Mouse (Mus musculus): ENCODE data around the gene Ttf2.

Gene Ttf2

DNA sequence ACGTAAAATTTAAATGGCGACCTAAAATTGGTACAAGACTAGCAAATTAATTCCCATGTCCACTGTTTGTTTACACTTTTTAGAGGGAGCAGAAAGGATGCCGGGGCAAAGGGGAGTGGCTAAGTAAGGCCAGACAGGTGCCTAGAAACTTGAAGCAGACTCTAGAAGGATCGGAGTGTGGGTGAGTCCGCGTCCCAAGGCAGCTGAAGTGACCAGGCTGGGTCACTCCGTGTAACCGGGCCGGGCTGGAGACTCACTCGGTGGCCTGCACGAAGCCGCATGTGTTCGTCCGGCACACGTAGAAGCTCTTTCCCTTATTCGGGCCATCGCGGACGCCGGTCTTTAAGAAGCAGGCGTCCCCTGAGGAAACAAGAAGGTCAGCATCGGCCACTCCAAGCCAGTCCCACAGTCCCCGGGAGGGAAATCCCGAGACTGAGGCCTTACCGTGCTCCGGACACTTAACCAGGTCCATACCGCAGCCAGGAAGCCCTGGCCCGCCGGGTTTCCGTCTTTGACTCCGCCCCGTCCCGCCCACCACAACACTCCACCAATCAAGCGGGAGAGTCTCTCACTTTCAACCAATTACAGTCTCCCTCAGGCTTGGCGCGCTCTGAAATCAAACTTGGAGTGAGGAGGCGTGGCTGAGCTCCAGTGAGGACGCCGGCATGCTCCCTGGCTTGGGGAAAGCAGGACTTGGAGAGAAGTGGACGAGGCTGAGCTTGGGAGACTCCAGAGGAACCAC is at the start of gene Ttf2:
Gene Ttf2 (minus strand): TSS at position 488 of the 742 bp plus-strand sequence.
- DNase-seq, result peak; percentile 93 to 97

DNA sequence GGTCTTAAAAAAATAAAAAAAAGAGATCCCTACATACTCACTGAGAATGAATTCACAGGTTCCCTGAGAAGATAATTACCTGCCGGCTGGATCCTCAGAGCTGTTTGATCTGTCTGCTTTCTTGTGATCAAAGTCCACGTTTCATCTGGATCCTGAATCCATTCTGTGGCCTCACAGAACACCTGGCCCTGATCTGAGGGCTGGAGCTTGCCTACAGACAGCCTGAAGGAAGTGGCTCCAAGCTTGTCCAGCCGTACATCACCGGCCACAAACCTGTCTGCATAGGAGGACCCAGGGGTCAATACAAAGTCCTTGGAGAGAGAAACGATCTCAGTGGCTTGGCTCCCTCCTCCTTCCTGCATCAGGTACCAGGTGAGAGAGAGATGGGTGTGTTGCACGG is 49.0 kb upstream of the Ttf2 start:
- no peak for DNase-seq

- no peak for DNase-seq
Observed at GRCm38 (mm10) chr3:101016050-101016449, 46.6 kb upstream of the Ttf2 start.

DNA sequence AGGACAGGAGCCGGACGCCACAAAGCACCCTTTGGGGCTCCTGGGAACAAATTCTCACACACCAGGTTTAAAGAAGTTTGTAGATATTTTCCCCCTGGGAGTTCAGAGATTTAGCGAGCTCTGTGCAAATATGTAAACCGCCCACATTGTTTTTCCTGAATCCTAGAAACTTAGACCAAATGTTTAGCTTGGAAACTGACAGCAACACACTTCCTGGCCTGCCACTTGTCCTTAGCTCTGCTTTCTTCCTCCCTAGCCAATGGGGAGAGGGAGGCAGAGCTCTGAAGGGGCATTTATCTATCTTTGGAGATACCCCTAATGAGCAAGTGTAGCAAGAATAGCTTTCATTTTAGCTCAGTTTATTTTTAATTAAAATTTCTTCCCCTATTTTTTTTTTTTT is 45.8 kb upstream of the Ttf2 start:
- DNase-seq, result no peak

DNA sequence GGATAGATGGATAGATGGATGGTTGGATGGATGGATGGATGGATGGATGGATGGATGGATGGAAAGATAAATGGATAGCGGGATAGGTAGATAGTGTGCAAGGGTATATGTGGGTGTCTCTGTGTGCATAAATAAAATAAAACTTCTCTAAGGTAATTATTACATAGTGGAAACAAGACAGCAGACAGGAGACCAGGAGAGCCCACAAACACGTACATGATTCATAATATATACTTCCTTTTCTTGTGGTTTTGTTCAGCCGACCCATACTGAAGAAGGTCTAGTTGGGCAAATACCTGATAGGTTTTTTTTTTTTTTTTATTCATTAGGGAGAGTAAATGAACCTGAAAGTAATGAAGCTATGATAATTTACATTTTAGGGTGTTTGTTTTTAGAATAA is 44.1 kb upstream of the Ttf2 start:
- no peak for DNase-seq

DNA sequence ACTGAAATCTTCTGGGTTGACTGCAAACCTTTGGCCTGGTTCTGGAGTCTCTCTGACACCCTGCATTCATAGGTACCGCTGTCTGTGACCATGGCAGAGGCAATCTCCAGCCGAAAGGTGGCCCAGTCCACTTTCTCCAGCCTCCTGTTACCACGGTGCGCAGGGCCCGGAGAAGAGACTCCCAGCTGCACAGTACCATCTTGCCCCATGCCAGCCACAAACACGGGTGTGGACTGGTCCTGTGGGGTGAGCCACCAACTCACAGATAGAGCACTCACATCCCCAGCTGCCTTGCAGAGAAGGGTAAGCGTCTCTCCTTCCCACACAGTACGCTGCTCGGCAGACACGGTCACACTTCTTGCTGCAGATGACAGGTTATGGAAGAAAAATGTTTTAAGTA is 43.5 kb upstream of the Ttf2 start:
- DNase-seq, result no peak

GRCm38 (mm10) chr3:101012597-101012996 is 43.1 kb upstream of the Ttf2 start:
- DNase-seq, result no peak

GRCm38 (mm10) chr3:101012131-101012571 is 42.7 kb upstream of the Ttf2 start:
- peak in 1 of 2 experiments; percentile 8 for DNase-seq

DNA sequence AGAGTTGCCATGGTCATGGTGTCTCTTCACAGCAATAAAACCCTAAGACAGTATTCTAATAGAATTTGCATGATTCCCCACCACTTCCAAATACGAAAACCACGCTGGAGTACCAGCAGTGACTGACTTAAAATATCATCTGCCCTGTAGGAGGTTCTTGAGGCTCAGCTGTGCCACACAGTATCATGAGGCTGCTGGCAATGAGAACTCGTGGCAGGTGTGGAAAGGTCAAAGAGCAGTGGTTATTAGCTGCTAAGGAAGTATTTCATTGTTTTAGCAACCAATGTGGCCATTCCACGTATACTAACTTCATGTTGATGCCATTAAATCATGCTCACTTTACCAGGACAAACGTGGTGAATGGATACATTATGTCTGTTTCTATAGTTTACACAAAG is 41.7 kb upstream of the Ttf2 start:
- no peak for DNase-seq

DNA sequence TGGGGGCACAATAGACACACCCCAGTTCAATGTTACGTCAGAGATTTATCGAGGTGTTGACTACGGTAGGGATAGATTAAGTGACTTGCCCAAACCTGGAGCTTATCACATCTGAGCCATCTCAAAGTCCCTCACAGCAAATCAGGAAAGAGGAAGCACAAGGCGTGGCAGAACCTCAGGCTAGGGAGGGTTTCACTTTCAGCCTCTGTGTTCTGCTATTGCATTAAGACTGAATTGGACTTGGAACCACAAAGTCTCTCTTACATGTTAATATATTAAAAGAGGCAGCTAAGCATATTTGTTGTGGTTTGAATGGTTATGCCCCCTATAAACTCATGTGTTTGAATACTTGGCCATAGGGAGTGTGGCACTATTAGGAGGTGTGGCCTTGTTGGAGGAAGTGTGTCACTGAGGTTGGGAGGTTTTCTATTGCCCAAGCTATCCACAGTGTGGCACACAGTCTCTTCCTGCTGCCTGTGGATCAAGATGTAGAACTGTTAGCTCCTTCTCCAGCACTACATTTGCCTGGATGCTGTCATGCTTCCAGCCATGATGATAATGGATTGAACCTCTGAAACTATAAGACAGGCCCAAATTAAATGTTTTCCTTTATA is 41.2 kb upstream of the Ttf2 start:
- DNase-seq, result no peak

GRCm38 (mm10) chr3:101007112-101007782 is 37.8 kb upstream of the Ttf2 start:
- DNase-seq, result no peak

DNA sequence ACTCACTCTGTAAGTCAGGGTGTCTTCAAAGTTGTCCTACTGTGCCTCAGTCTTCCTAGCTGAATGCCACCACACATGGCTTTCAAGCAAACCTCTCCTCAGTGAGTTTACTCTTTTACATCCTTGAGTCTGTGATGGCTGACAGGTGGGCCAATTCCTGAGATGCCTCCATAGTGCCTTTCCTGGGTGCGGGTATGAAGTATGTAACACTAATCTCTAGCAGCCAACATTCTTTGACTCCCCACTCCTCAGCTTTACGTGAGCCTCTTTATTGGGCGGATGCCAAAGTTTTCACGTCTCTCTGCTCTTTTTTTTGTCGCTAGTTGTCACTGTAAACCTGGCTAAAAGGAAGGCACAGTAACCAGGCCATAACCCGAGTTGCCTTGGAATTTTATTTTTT is 35.9 kb upstream of the Ttf2 start:
- no peak for DNase-seq

DNA sequence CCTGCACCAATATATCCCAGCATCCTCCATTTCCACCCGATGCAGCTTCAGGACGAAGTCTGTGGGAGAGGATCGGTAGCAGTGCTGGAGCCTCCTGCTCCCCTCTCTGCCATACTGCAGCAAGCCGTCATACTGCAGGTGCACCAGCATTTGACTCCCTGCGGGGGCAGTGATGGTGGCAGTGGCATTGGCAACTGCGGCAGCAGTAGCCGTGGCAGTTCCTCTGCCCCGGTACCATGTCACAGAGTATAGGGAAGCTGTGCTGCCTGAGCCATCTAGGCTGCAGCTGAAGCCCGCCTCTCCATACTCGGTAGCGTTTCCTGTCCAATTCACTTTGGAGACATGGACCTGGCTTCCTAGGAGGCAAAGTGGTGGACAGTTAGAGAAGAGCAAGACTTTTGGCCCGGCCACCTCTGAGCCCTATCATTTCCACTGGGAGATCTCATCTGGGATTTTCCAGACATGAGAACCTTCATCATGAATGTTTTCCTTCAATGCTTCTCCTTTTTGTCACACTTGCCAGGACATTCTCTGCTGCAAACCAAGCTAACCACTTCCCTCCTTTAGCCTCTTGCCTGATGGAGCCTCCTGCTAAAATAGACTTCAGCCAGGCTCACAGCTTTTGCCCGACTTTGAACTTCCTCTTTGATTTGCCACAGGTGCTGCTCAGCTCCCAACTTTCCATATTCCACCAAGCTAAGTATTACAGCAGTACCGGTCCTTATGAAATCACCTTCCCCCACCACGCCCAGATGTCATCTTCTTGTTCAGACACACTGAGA is 34.3 kb upstream of the Ttf2 start:
- no peak for DNase-seq

DNA sequence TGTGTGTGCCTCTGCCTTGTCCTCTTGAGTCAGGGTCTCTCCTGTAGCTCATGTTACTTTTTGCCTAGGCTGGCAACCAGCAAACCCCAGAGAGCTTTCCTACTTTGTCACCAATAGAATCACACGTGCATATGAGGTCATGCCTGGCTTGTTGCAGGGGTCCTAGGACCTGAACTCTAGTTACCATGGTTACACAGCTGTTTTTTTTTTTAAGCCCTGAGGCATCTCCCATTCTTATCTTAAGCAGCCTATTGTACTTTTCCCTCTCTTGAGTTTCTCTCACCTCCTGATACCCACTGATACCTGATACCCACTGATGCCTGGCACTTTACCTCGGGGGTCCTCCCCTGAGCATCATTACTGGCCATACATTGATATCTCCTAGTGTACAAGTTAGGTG is 30.3 kb upstream of the Ttf2 start:
- DNase-seq, result no peak

DNA sequence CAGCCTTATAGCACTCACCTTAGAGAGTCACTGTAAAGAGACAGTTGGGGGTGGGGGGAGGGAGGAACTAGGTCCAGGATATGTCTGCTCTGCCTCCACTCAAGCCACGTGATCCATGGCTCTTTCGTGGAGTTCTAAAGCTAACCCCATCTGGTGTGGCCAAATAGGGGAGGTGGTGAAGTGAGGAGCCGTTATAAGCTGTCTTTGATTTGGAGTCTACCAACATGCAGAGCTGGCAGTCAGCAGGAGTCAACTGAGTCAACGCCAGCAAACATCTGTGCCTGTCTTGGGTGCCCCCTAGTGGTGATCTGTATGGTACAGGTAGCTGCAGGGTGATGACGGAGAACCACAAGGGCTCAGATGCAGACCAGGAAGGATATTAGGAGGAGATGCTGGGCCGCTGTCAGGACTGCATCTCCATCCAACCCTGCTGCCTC is 29.5 kb upstream of the Ttf2 start:
- peak; percentile 69 to 86 for DNase-seq

GRCm38 (mm10) chr3:100997785-100998570 is 28.5 kb upstream of the Ttf2 start:
- DNase-seq, result no peak

DNA sequence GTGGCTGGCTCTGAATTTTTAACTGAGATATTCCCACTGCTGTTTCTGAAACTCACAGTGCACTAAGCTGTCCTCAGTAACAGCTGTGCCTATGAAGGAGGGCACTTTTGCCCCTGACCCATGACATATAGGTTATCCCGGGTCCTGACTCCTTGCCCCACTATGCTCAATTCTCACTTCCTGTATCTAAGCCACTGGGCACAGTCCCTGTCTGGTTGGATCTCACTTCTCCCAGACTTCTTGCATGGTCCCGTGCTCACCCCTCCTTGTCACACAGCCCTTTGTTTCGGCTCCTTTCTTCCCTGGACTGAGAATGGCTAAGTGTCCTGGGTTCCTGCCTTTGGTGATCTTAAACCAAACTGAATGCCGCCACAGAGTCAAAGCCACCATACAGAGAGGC is 24.8 kb upstream of the Ttf2 start:
- no peak for DNase-seq

DNA sequence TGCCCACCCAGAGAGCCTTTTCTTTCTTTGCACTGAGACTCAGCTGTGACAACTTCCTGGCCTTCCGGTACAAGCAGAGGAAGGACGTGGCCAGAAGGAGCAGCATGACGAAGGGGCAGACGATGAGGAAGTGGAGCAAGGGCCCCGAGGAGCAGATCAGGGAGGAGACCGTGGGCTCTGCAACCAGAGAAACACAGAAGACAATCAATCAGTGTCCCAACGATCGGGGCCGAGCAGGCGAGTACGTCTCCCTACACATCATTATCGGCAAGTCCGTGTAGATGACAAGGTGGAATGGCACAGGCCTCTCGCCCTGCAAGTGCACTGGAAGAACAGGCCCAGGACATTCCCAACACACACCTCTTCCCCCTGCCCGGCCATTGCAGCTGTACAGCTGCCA is 24.3 kb upstream of the Ttf2 start:
- peak in 1 of 2 experiments; percentile 28 for DNase-seq

DNA sequence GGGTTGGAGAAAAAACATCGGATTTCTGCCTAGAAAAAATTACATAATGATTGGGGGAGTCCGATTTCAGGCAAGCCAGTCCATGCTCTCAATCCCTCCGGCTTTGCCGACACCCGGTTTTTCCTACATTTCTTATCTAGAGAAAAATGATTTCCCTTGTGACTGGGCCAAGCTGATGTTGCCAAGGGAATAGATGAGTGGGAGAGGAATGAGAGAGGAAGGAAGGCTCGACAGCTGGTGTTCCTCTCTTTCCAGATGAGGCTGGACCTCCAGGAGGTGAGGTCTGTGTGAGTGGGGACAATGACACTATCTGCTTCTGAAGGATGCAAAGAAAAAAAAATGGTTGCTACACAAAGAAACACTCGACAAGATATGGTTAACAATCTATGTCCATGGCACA is 23.7 kb upstream of the Ttf2 start:
- no peak for DNase-seq

GRCm38 (mm10) chr3:100990231-100990630 is 20.8 kb upstream of the Ttf2 start:
- no peak for DNase-seq

- DNase-seq, result peak in 1 of 2 experiments; percentile 19
Observed at GRCm38 (mm10) chr3:100989417-100989816, 20.0 kb upstream of the Ttf2 start.

GRCm38 (mm10) chr3:100979290-100979689 is 9.8 kb upstream of the Ttf2 start:
- DNase-seq, result no peak

All from kidney, postnatal 36 days (tissue).